Mouse (Mus musculus) liver, adult 2 months (tissue): ENCODE results near the gene Tmem19. TPM values are rescaled to one million over a fixed set of nuclear protein-coding genes. Genes with fewer than 3 reads are reported as not detected.

ENCODE experiments used
- DNase-seq: peaks from one replicate; pipeline ENCODE4 v3.0.0-alpha.2; 2011; ENCODE audit warnings: low read depth, low spot score; ENCODE audit errors: extremely low read depth
- H3K27ac ChIP-seq: fragments of 200-500 bp; replicated peaks from 2 replicates; pipeline ENCODE4 v1.5.1; 2012; ENCODE audit warnings: low read depth, mild to moderate bottlenecking, control low read depth, inconsistent platforms, low read length; ENCODE audit not compliant: insufficient read depth
- H3K27me3 ChIP-seq: fragments of 200-500 bp; 2 replicates; pipeline ENCODE4 v1.6.1; 2012; ENCODE audit warnings: mild to moderate bottlenecking, moderate library complexity, low read length, inconsistent platforms; ENCODE audit not compliant: control insufficient read depth, insufficient read depth
- H3K36me3 ChIP-seq: fragments of 200-500 bp; 2 replicates; pipeline ENCODE4 v1.6.1; 2012; ENCODE audit warnings: low read length, inconsistent platforms; ENCODE audit not compliant: control insufficient read depth, insufficient read depth
- H3K4me1 ChIP-seq: fragments of 200-500 bp; 2 replicates; pipeline ENCODE4 v1.6.1; 2011; ENCODE audit warnings: low read length; ENCODE audit not compliant: control insufficient read depth, insufficient read depth
- H3K4me3 ChIP-seq: fragments of 200-500 bp; 2 replicates; pipeline ENCODE4 v1.5.1; 2011; ENCODE audit warnings: low read depth, mild to moderate bottlenecking, control low read depth, low read length, moderate library complexity; ENCODE audit not compliant: insufficient read depth
- H3K79me2 ChIP-seq: fragments of 200-500 bp; 2 replicates; pipeline ENCODE4 v1.6.1; 2012; ENCODE audit warnings: inconsistent platforms, mild to moderate bottlenecking, low read length, moderate library complexity; ENCODE audit not compliant: control insufficient read depth, insufficient read depth
- H3K9ac ChIP-seq: fragments of 200-500 bp; 2 replicates; pipeline ENCODE4 v1.6.1; 2012; ENCODE audit warnings: low read depth, mild to moderate bottlenecking, control low read depth, inconsistent platforms, low read length
- CTCF ChIP-seq: fragments of 200-500 bp; IDR thresholded peaks from 2 replicates; pipeline ENCODE4 v1.5.1; 2011; ENCODE audit warnings: low read depth, low read length, control low read depth
- POLR2A ChIP-seq: fragments of 200-500 bp; IDR thresholded peaks from 2 replicates; pipeline ENCODE4 v1.6.1; 2011; ENCODE audit warnings: low read length, control low read depth; ENCODE audit not compliant: insufficient read depth; ENCODE audit errors: extremely low read depth
- WGBS: fragments of 180-500 bp; shearing (Covaris S2); methylation state at CpG from one replicate; pipeline ENCODE4 v1.1.7; 2018; 5-methylcytosine and 5-hydroxymethylcytosine counted together
- polyA plus RNA-seq: library from polyadenylated mRNA; depleted of rRNA; stranded (reverse); fragments of >200 nt; gene quantifications from 2 replicates; pipeline ENCODE4 v1.2.3, GENCODE M21; 2012; rRNA removed
- total RNA-seq: library from RNA; depleted of rRNA; stranded (reverse); fragments of >200 nt; gene quantifications from 2 replicates; pipeline ENCODE4 v1.2.3, GENCODE M21; 2014; rRNA removed

Tmem19 gene
- total and polyA plus RNA-seq, 2 experiments = 30.8 to 47.4 TPM

- Histone ChIP-seq H3K4me1 (peaks cover 12% of the 10 kb centered on the region), H3K4me3 (no peak overlapping the region), H3K27me3 (no peaks in the 10 kb centered on the region), H3K9ac (no peak overlapping the region), H3K79me2 (peaks cover 4% of the 10 kb centered on the region; the same call in 1 of the 2 replicates), H3K27ac (peak overlapping the region; percentile 52), H3K36me3 (peaks cover 31% of the 10 kb centered on the region)
- DNase-seq = peak; percentile 54
- WGBS = 43% methylated on average over 9 of the region's 9 CpGs
- TF ChIP-seq POLR2A (no peak), CTCF (no peak; the same call in 1 of the 2 replicates)
These were observed 65.8 kb downstream of the Tmem19 start for GRCm38 (mm10) chr10:115296401-115296935.

GRCm38 (mm10) chr10:115295162-115295561 is 67.1 kb downstream of the Tmem19 start:
- H3K27me3 ChIP-seq = no peaks in the 10 kb centered on the region
- peaks cover 4% of the 10 kb centered on the region; the same call in 1 of the 2 replicates for H3K79me2 ChIP-seq
- H3K36me3 ChIP-seq = peaks cover 26% of the 10 kb centered on the region
- TF ChIP-seq CTCF (no peak), POLR2A (no peak)
- peaks cover 12% of the 10 kb centered on the region for H3K4me1 ChIP-seq
- no peak overlapping the region for H3K9ac ChIP-seq
- WGBS = 90% methylated on average over 3 of the region's 3 CpGs
- H3K4me3 ChIP-seq = no peak overlapping the region
- DNase-seq = no peak
- H3K27ac ChIP-seq = no peak overlapping the region

DNA sequence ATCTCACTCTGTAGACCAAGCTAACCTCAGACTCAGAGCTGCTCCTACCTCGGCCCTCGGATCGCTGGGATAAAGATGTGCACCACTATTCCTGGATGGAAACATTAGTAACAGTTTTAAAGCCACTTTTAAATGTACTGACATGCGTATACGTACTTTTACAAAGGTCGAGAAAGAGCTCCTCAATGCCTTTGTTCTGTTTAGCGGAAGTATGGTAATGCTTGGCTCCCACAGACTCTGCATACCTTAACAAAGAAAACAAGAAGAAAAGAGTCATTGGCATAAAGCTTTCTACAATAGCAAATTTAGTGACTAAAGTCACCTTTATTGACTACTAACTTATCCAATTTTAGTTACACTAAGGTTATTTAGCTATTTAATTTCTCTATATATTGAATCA is 67.6 kb downstream of the Tmem19 start:
- peaks cover 12% of the 10 kb centered on the region for H3K4me1 ChIP-seq
- no peak for TF ChIP-seq CTCF
- no peak for TF ChIP-seq POLR2A
- WGBS = 96% methylated on average over 7 of the region's 7 CpGs
- H3K9ac ChIP-seq = no peak overlapping the region
- H3K4me3 ChIP-seq = no peak overlapping the region
- H3K27me3 ChIP-seq = no peaks in the 10 kb centered on the region
- peaks cover 25% of the 10 kb centered on the region for H3K36me3 ChIP-seq
- no peak overlapping the region for H3K27ac ChIP-seq
- DNase-seq = no peak
- peaks cover 4% of the 10 kb centered on the region; the same call in 1 of the 2 replicates for H3K79me2 ChIP-seq

- no peak for TF ChIP-seq CTCF
- TF ChIP-seq POLR2A = no peak
- Histone ChIP-seq H3K27me3 (no peaks in the 10 kb centered on the region), H3K36me3 (peaks cover 26% of the 10 kb centered on the region), H3K4me3 (no peak overlapping the region), H3K79me2 (peaks cover 4% of the 10 kb centered on the region; the same call in 1 of the 2 replicates), H3K9ac (no peak overlapping the region), H3K27ac (no peak overlapping the region), H3K4me1 (peaks cover 11% of the 10 kb centered on the region)
- 97% methylated on average over 7 of the region's 7 CpGs for WGBS
- no peak for DNase-seq
These were observed 68.4 kb downstream of the Tmem19 start for GRCm38 (mm10) chr10:115293946-115294345.

DNA sequence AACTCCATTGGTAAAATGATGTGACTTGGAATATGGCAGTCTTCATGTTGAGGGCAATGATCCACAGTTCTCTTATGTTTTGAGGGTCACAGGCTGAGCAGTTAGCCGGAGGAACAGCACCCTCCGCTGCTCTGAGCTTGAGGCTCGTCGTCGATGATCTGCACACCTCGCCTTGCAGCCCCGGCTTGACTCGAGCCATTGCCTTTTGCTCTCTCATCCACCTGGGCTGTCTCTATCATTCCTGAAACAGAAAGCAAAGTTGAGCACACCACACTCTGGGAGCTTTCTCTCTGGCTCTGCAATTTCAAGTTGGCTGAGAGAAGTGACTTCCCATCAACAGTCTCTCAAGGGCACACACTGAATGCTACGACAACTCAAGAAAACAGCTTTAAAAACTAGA is 71.6 kb downstream of the Tmem19 start:
- Histone ChIP-seq H3K4me1 (peaks cover 3% of the 10 kb centered on the region; the same call in 1 of the 2 replicates), H3K36me3 (peaks cover 32% of the 10 kb centered on the region), H3K4me3 (no peak overlapping the region), H3K27ac (no peak overlapping the region), H3K9ac (no peak overlapping the region), H3K27me3 (no peaks in the 10 kb centered on the region), H3K79me2 (no peaks in the 10 kb centered on the region; the same call in 1 of the 2 replicates)
- WGBS = 94% methylated on average over 9 of the region's 9 CpGs
- no peak for TF ChIP-seq POLR2A
- TF ChIP-seq CTCF = no peak
- DNase-seq = no peak

Other genes with a start within 250 kb of the Tmem19 start
- gene Tph2, start 177.5 kb downstream of the Tmem19 start, total RNA-seq = not detected in 2 replicates
- not detected in 2 replicates for gene Tph2, start 177.5 kb downstream of the Tmem19 start, polyA plus RNA-seq
- gene Tbc1d15, start 111.0 kb downstream of the Tmem19 start, total RNA-seq = 46.2 and 49.9 TPM in 2 replicates
- 6.7 and 7.7 TPM in 2 replicates for gene Tbc1d15, start 111.0 kb downstream of the Tmem19 start, polyA plus RNA-seq
- 14.7 and 16.5 TPM in 2 replicates for gene Rab21, start 46.9 kb downstream of the Tmem19 start, total RNA-seq
- gene Rab21, start 46.9 kb downstream of the Tmem19 start, polyA plus RNA-seq = 18.0 and 19.0 TPM in 2 replicates
- gene Thap2, start 21.9 kb upstream of the Tmem19 start, total RNA-seq = 6.6 and 8.7 TPM in 2 replicates
- 2.5 and 3.8 TPM in 2 replicates for gene Thap2, start 21.9 kb upstream of the Tmem19 start, polyA plus RNA-seq
- gene Zfc3h1, start 22.5 kb upstream of the Tmem19 start, total RNA-seq = 28.3 and 31.6 TPM in 2 replicates
- gene Zfc3h1, start 22.5 kb upstream of the Tmem19 start, polyA plus RNA-seq = 6.0 and 7.9 TPM in 2 replicates
- gene A930009A15Rik, start 207.5 kb upstream of the Tmem19 start, total RNA-seq = not detected in 2 replicates
- gene A930009A15Rik, start 207.5 kb upstream of the Tmem19 start, polyA plus RNA-seq = not detected in 2 replicates
- 3.2 and 3.6 TPM in 2 replicates for gene Lgr5, start 225.3 kb upstream of the Tmem19 start, total RNA-seq
- 3.4 and 5.2 TPM in 2 replicates for gene Lgr5, start 225.3 kb upstream of the Tmem19 start, polyA plus RNA-seq